9 mouse cellular contexts compared by ENCODE assay signal in the genomic region with DNA sequence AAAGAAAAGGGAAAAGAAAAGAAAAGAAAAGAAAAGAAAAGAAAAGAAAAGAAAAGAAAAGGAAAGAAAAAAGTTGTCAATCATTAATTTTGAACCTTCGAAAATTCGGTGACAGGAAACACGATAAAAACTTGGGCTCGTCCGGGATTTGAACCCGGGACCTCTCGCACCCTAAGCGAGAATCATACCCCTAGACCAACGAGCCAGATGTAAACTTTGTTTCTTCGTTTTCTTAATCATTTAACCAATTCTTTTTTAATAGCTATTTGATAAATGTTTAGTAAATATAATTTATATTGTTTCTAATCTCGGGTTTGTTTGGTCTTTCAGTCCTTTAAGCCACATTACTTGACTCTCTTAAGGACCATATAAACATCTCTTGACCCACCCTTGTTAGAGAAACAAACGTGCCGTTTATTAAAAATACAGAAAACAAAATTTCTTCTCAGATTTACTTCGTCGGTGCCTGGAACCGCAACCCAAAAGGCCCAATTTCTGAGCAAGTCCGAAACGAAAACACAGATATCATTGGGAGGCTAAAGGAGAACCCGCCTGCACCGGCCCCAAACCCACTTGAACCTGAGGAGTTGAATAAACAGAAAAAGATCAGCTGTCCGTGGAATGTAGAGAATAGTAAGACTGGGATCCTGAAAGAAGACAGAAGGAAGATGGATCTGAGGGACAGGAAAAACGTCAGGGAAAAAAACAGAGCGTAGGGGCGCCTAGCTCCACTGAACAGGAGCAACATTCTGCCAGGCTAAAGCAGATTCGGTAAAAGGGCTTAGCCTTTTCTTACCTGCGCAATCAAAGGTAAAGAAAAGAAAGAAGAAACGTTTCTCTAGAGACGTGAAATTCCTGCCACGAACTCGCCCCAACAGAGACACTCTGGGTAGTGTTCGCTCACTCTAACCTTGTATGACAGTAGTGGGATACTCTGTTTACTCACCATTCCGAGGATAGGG. TPM values are rescaled to one million over a fixed set of nuclear protein-coding genes. Genes with fewer than 3 reads are reported as not detected.
DNase-seq lines count a peak whose midpoint lies in the region; ATAC-seq and TF ChIP-seq lines count a peak whose summit lies in the region.
"Had no signal": no experiment of that assay in that cellular context is flagged by ENCODE, and none has a peak within 500 bp of the region (broad histone marks: within the 10 kb centered on the region; RNA-seq: fewer than 3 reads in every experiment).

No protein-coding gene starts in this region.

- no peaks in the 10 kb centered on the region for H3K9me3 ChIP-seq in E14TG2a.4 (ENCODE audit: low read length)
- no peaks in the 10 kb centered on the region for H3K9me3 ChIP-seq in liver, embryonic 15.5 days (replicated peaks)
- H3K9me3 ChIP-seq in neural tube, embryonic 11.5 days (ENCODE audit: control insufficient read depth, low read length): no peaks in the 10 kb centered on the region

- H3K4me1 ChIP-seq in E14TG2a.4 (replicated peaks; ENCODE audit: low read depth, low read length): peaks cover 56% of the 10 kb centered on the region
- H3K4me1 ChIP-seq in liver, embryonic 15.5 days (replicated peaks): peaks cover 41% of the 10 kb centered on the region
- H3K4me1 ChIP-seq in neural tube, embryonic 11.5 days (ENCODE audit: control insufficient read depth, insufficient read depth, low read length): 0 out of 2 replicates have a peak, but pooled peaks cover 5% of the 10 kb centered on the region

- H3K36me3 ChIP-seq in E14TG2a.4 (ENCODE audit: insufficient read depth, low read length): no peaks in the 10 kb centered on the region
- no peaks in the 10 kb centered on the region for H3K36me3 ChIP-seq in liver, embryonic 15.5 days (replicated peaks)
- H3K36me3 ChIP-seq in neural tube, embryonic 11.5 days (ENCODE audit: control insufficient read depth, insufficient read depth, low read length): no peaks in the 10 kb centered on the region

- H3K4me2 ChIP-seq in liver, embryonic 15.5 days: peak overlapping the region; percentile 86
- peak overlapping the region; percentile 55 for H3K4me2 ChIP-seq in neural tube, embryonic 11.5 days (ENCODE audit: low read depth)

- peak; percentile 52 for DNase-seq in 3134 (ENCODE audit: extremely low read depth, insufficient read length, low spot score)
- peak; percentile 67 to 72 for DNase-seq in cerebellum, postnatal 36 days
- peak; percentile 85 for DNase-seq in heart, adult 8-10 months (ENCODE audit: low spot score)
- peak; percentile 54 to 85 for DNase-seq in kidney, adult 8-10 months
- peak; percentile 70 for DNase-seq in neural tube, embryonic 11.5 days (ENCODE audit: low spot score)
- peak; percentile 57 for DNase-seq in yolk sac, embryonic 10.5 days (ENCODE audit: low spot score)

- H3K4me3 ChIP-seq in E14TG2a.4 (replicated peaks; ENCODE audit: low read length): peak overlapping the region; percentile 87
- peak overlapping the region; percentile 64 for H3K4me3 ChIP-seq in liver, embryonic 15.5 days (replicated peaks)
- peak overlapping the region; percentile 42 for H3K4me3 ChIP-seq in neural tube, embryonic 11.5 days (ENCODE audit: low read depth, low read length)

- peak; percentile 37 for ATAC-seq in liver, embryonic 15.5 days (ENCODE audit: insufficient read depth)
- peak; percentile 48; the same call in 1 of the 2 replicates for ATAC-seq in neural tube, embryonic 11.5 days (ENCODE audit: insufficient read depth, low FRiP score, low TSS enrichment)

- WGBS in liver, embryonic 15.5 days (ENCODE audit: insufficient replicate concordance): under 1% methylated on average over 32 of the region's 32 CpGs
- whole genome bisulfite sequencing in neural tube, embryonic 11.5 days: under 1% methylated on average over 32 of the region's 32 CpGs

- H3K9ac ChIP-seq in liver, embryonic 15.5 days: peak overlapping the region; percentile 71
- peak overlapping the region; percentile 41 for H3K9ac ChIP-seq in neural tube, embryonic 11.5 days (ENCODE audit: low read length)

- H3K27ac ChIP-seq in liver, embryonic 15.5 days (replicated peaks): peak overlapping the region; percentile 77
- H3K27ac ChIP-seq in neural tube, embryonic 11.5 days (ENCODE audit: low read depth, low read length): no peak overlapping the region

- H3K27me3 ChIP-seq in E14TG2a.4 (ENCODE audit: insufficient read depth, low read length): no peaks in the 10 kb centered on the region
- H3K27me3 ChIP-seq in liver, embryonic 15.5 days: no peaks in the 10 kb centered on the region
- H3K27me3 ChIP-seq in neural tube, embryonic 11.5 days (ENCODE audit: control insufficient read depth, insufficient read depth, low read length): no peaks in the 10 kb centered on the region

- TF ChIP-seq CTCF in E14TG2a.4 (conservative IDR thresholded peaks at IDR 0.05; ENCODE audit: low read length): no peak

RNA-seq across cellular contexts. Expression of gene Abt1, which starts 13.5 kb away (rescaled TPM):
- total RNA-seq in heart, adult 8-10 months (2022): 1 to 10 TPM; 4.1 to 4.8 (median 4.7) TPM
- polyA plus RNA-seq in liver, embryonic 15.5 days (2015; fragmentation: Nextera tagmentation; extraction: Ambion mirVana): 5.1 and 5.2 TPM in 2 replicates
- 13.3 and 13.7 TPM in 2 replicates for polyA plus RNA-seq in neural tube, embryonic 11.5 days (2014; fragmentation: Nextera tagmentation; extraction: Ambion mirVana)

RNA-seq across cellular contexts. Expression of gene Btn1a1, which starts 28.6 kb away (rescaled TPM):
- total RNA-seq in heart, adult 8-10 months (2022): not detected
- polyA plus RNA-seq in liver, embryonic 15.5 days (2015; fragmentation: Nextera tagmentation; extraction: Ambion mirVana): 1.6 and 2.1 TPM in 2 replicates
- 0.16 TPM in 1 of 2 replicates, not detected in the other for polyA plus RNA-seq in neural tube, embryonic 11.5 days (2014; fragmentation: Nextera tagmentation; extraction: Ambion mirVana)
- total RNA-seq: gastrocnemius, postnatal 36 days had no signal

RNA-seq across cellular contexts. Expression of gene Btn2a2, which starts 51.5 kb away (rescaled TPM):
- not detected for total RNA-seq in heart, adult 8-10 months (2022)
- not detected in 2 replicates for polyA plus RNA-seq in liver, embryonic 15.5 days (2015; fragmentation: Nextera tagmentation; extraction: Ambion mirVana)
- 0.65 and 0.81 TPM in 2 replicates for polyA plus RNA-seq in neural tube, embryonic 11.5 days (2014; fragmentation: Nextera tagmentation; extraction: Ambion mirVana)
- total RNA-seq: gastrocnemius, postnatal 36 days had no signal
